Mouse (Mus musculus) hindbrain, embryonic 11.5 days (tissue): ENCODE data around the gene Syp. TPM values are rescaled to one million over a fixed set of nuclear protein-coding genes. Genes with fewer than 3 reads are reported as not detected.

Experiments used
- ATAC-seq: fragments of 200-750 bp; cut with Nextera tagmentation; 2 replicates; pipeline ENCODE4 v1.8.0; 2017; ENCODE audit warnings: mild to moderate bottlenecking, moderate TSS enrichment, moderate library complexity; ENCODE audit not compliant: low FRiP score
- DNase-seq: peaks from one replicate; pipeline ENCODE4 v3.0.0-alpha.2; 2015; ENCODE audit warnings: low spot score
- H3K27ac ChIP-seq: fragments of 300-500 bp; sonication (generic); 2 replicates; pipeline ENCODE4 v1.5.1; 2014; ENCODE audit warnings: mild to moderate bottlenecking, low read depth, low read length
- H3K27me3 ChIP-seq: fragments of 300-500 bp; sonication (generic); 2 replicates; pipeline ENCODE4 v1.6.1; 2014; ENCODE audit warnings: mild to moderate bottlenecking, low read length, moderate library complexity, mixed read lengths; ENCODE audit not compliant: control insufficient read depth, insufficient read depth
- H3K36me3 ChIP-seq: fragments of 300-500 bp; sonication (generic); 2 replicates; pipeline ENCODE4 v1.6.1; 2014; ENCODE audit warnings: mild to moderate bottlenecking, low read length, moderate library complexity, mixed read lengths; ENCODE audit not compliant: control insufficient read depth, insufficient read depth
- H3K4me1 ChIP-seq: fragments of 300-500 bp; sonication (generic); replicated peaks from 2 replicates; pipeline ENCODE4 v1.6.1; 2014; ENCODE audit warnings: low read length, mixed read lengths; ENCODE audit not compliant: control insufficient read depth, insufficient read depth
- H3K4me2 ChIP-seq: fragments of 300-500 bp; sonication (generic); replicated peaks from 2 replicates; pipeline ENCODE4 v1.6.1; 2014; ENCODE audit warnings: mild to moderate bottlenecking, low read depth, low read length
- H3K4me3 ChIP-seq: fragments of 300-500 bp; sonication (generic); 2 replicates; pipeline ENCODE4 v1.5.1; 2014; ENCODE audit warnings: low read depth, low read length
- H3K9ac ChIP-seq: fragments of 300-500 bp; sonication (generic); 2 replicates; pipeline ENCODE4 v1.6.1; 2014; ENCODE audit warnings: low read depth, low read length
- H3K9me3 ChIP-seq: fragments of 300-500 bp; sonication (generic); 2 replicates; pipeline ENCODE4 v1.6.1; 2016; ENCODE audit warnings: low read length; ENCODE audit not compliant: control insufficient read depth
- WGBS: fragments of 180-500 bp; shearing (Covaris S2); extraction: QIAGEN DNeasy Blood & Tissue Kit; methylation state at CpG from one replicate; pipeline ENCODE4 v1.1.7; 2014; 5-methylcytosine and 5-hydroxymethylcytosine counted together
- polyA plus RNA-seq: library from polyadenylated mRNA; unstranded; fragments of >200 nt; fragmentation: Nextera tagmentation; extraction: Ambion mirVana; gene quantifications from 2 replicates; pipeline ENCODE4 v1.2.1, GENCODE M21; 2014

Gene Syp
- polyA plus RNA-seq, 1 experiment from 2014 or later = 13.9 TPM

DNA sequence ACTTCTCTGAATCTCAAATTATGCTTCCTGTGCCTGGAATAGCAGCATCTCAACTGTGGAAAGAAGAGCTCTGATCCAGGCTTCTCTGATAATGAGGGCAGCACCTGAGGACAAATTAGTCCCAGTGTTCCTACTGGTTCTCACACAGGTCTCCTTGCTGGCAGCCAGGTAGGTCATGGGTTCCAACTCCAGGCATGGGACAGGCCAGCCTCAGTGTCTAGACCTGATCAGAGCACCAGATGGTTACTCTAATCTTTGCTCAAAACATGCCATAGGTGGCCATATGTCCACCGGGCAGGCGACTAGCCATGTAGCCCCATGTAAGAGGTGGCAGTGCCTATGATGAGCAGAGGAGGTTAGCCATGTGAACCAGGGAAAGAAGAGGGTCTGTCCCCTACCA lies 50.0 kb downstream of the Syp start:
- Histone ChIP-seq H3K27ac (no peak overlapping the region), H3K9ac (no peak overlapping the region), H3K4me3 (no peak overlapping the region), H3K9me3 (no peaks in the 10 kb centered on the region), H3K27me3 (no peaks in the 10 kb centered on the region), H3K36me3 (no peaks in the 10 kb centered on the region), H3K4me2 (no peak overlapping the region), H3K4me1 (no peaks in the 10 kb centered on the region)
- no peak for ATAC-seq
- DNase-seq = no peak
- 94% methylated on average over 2 of the region's 2 CpGs for WGBS

DNA sequence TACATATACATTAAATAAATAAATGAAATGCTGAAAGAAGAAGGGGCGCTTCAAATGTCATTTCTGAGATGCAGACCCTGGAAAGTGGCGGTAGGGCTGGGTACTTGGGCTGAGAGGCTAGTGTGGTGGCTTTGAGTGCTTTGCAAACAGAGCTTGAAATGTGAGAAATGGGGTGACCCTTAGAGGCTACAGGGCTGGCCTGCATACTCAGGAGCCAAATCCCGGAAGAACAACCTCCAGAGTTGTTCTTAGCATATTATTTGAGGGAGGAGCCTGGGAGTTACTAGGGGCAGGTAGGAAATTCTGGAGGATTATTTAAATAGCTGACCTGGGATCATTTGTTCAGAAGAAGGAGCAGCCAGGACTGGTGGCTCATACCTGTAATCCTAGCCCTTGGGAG lies 52.2 kb downstream of the Syp start:
- H3K27me3 ChIP-seq = no peaks in the 10 kb centered on the region
- no peaks in the 10 kb centered on the region for H3K9me3 ChIP-seq
- no peak overlapping the region for H3K27ac ChIP-seq
- WGBS = 62% methylated on average over 3 of the region's 3 CpGs
- H3K4me1 ChIP-seq = no peaks in the 10 kb centered on the region
- no peak for ATAC-seq
- H3K9ac ChIP-seq = no peak overlapping the region
- no peaks in the 10 kb centered on the region for H3K36me3 ChIP-seq
- H3K4me3 ChIP-seq = no peak overlapping the region
- H3K4me2 ChIP-seq = no peak overlapping the region
- no peak for DNase-seq

DNA sequence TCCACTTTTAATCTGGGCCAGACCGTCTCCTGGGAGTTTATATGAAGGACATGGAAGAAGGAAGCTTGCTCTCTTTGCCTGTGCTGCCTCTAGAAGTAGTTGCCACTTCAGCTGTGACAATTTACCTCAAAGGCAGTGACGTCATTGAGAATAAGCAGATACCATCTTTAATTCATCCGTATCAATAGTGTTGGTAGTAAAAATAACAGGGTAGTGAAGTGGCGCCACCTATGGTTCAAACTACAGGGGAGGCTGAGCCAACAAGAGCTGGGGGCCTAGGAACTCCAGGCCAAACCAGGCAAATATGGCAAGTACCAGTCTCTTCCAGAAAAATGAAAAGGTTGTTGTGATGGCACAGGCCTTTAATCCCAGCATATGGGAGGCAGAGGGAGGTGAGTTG lies 54.6 kb downstream of the Syp start:
- no peaks in the 10 kb centered on the region for H3K9me3 ChIP-seq
- ATAC-seq = no peak
- WGBS = 35% methylated on average over 4 of the region's 4 CpGs
- H3K9ac ChIP-seq = no peak overlapping the region
- no peaks in the 10 kb centered on the region for H3K27me3 ChIP-seq
- no peak overlapping the region for H3K4me2 ChIP-seq
- no peak overlapping the region for H3K4me3 ChIP-seq
- no peaks in the 10 kb centered on the region for H3K36me3 ChIP-seq
- no peaks in the 10 kb centered on the region for H3K4me1 ChIP-seq
- H3K27ac ChIP-seq = no peak overlapping the region
- DNase-seq = peak; percentile 31

DNA sequence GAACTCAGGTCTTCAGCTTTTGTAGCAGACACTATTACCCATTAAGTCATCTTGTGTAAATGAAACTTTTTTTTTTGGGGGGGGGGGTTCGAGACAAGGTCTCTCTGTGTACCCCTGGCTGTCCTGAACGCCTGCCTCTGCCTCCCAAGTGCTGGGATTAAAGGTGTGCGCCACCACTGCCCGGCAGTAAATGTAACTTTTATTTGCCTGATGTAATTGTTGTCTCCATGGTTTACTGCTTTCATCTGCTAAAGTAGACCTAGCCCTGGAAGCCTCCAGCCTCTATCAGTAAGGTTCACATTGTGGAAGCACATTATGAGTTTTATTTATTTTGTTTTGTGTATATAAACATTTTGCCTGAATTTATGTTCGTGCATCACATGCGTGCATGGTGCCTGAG lies 58.2 kb downstream of the Syp start:
- Histone ChIP-seq H3K27me3 (no peaks in the 10 kb centered on the region), H3K9ac (no peak overlapping the region), H3K36me3 (no peaks in the 10 kb centered on the region), H3K9me3 (no peaks in the 10 kb centered on the region), H3K4me2 (no peak overlapping the region), H3K4me3 (no peak overlapping the region), H3K4me1 (no peaks in the 10 kb centered on the region), H3K27ac (no peak overlapping the region)
- DNase-seq (no peak), ATAC-seq (peak; percentile 52)
- WGBS = 46% methylated on average over 6 of the region's 6 CpGs

DNA sequence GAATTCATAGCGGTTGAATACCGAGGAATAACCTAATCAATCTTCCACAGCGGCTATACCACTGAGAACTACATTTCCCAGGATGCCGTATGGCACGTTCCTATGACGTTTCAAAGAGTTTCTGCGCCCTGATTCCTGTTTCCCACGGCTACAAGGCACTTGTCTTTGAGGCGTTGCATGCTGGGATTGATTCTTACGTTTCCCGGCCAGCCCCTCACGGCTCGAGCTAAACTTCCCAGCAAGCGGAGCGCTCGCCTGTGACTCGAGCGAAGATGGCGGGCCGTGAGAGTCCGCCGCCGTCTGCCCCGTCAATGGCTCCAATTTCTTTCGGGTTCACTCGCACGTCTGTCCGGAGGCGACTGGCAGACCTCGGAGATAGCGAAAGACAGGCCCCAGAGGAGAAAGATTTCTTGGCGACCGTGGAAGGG lies 58.7 kb downstream of the Syp start, which contains the start of gene Gpkow:
TSS of gene Gpkow (plus strand) at position 178 of the 428 bp plus-strand sequence.
- Histone ChIP-seq H3K9me3 (no peaks in the 10 kb centered on the region), H3K36me3 (no peaks in the 10 kb centered on the region), H3K9ac (peak within 1 kb of the TSS; percentile 50; the same call in 1 of the 2 replicates), H3K4me3 (peak within 1 kb of the TSS; percentile 51), H3K27me3 (no peaks in the 10 kb centered on the region), H3K27ac (no peak within 1 kb of the TSS), H3K4me2 (peak within 1 kb of the TSS; percentile 45), H3K4me1 (no peaks in the 10 kb centered on the region)
- DNase-seq (peak; percentile 82), ATAC-seq (peak; percentile 95)
- 18% methylated on average over 33 of the region's 33 CpGs for WGBS

Other genes starting within 250 kb of the Syp start
- gene Foxp3, start 64.8 kb upstream of the Syp start, polyA plus RNA-seq = 0.10 TPM in 1 of 2 replicates, not detected in the other
- gene Ppp1r3f, start 64.2 kb upstream of the Syp start, polyA plus RNA-seq = 1.3 and 1.6 TPM in 2 replicates
- gene Ccdc22, start 33.0 kb upstream of the Syp start, polyA plus RNA-seq = 22.4 and 25.8 TPM in 2 replicates
- 0.04 TPM in 1 of 2 replicates, not detected in the other for gene Cacna1f, start 31.4 kb upstream of the Syp start, polyA plus RNA-seq
- gene Prickle3, start 18.8 kb downstream of the Syp start, polyA plus RNA-seq = 1.9 and 2.5 TPM in 2 replicates
- 45.7 and 49.3 TPM in 2 replicates for gene Plp2, start 32.9 kb downstream of the Syp start, polyA plus RNA-seq
- 0.07 and 0.25 TPM in 2 replicates for gene Magix, start 42.8 kb downstream of the Syp start, polyA plus RNA-seq
- 35.6 and 47.7 TPM in 2 replicates for gene Gpkow, start 58.7 kb downstream of the Syp start, polyA plus RNA-seq
- 16.1 and 18.7 TPM in 2 replicates for gene Wdr45, start 75.9 kb downstream of the Syp start, polyA plus RNA-seq
- not detected in 2 replicates for gene Gm45208, start 83.8 kb downstream of the Syp start, polyA plus RNA-seq
- gene Praf2, start 90.0 kb downstream of the Syp start, polyA plus RNA-seq = 98.3 and 108 TPM in 2 replicates
- gene Ccdc120, start 112.4 kb downstream of the Syp start, polyA plus RNA-seq = 19.9 and 21.5 TPM in 2 replicates
- gene Tfe3, start 124.1 kb downstream of the Syp start, polyA plus RNA-seq = 18.5 and 21.7 TPM in 2 replicates
- 46.1 and 53.6 TPM in 2 replicates for gene Gripap1, start 151.3 kb downstream of the Syp start, polyA plus RNA-seq
- 1.6 and 2.2 TPM in 2 replicates for gene Kcnd1, start 183.8 kb downstream of the Syp start, polyA plus RNA-seq
- 32.4 and 37.5 TPM in 2 replicates for gene Otud5, start 202.9 kb downstream of the Syp start, polyA plus RNA-seq
- 6.4 and 7.1 TPM in 2 replicates for gene Pim2, start 239.8 kb downstream of the Syp start, polyA plus RNA-seq
- 11.5 and 13.3 TPM in 2 replicates for gene Slc35a2, start 245.6 kb downstream of the Syp start, polyA plus RNA-seq